ENCODE assay signal across 11 mouse cellular contexts in genomic region chr4:58351590-58351989, GRCm38 (mm10).
"Had no signal": no experiment of that assay in that cellular context is flagged by ENCODE, and none has a peak within 500 bp of the region (broad histone marks: within the 10 kb centered on the region; RNA-seq: fewer than 3 reads in every experiment).

No protein-coding gene starts in this region.

- H3K9me3 ChIP-seq: intestine, embryonic 15.5 days; limb, embryonic 15.5 days; liver, embryonic 13.5 days; neural tube, embryonic 12.5 days had no signal

- ATAC-seq: intestine, embryonic 15.5 days; lung, postnatal 0 days had no signal

- H3K27me3 ChIP-seq: intestine, embryonic 15.5 days; limb, embryonic 15.5 days; liver, embryonic 13.5 days; neural tube, embryonic 12.5 days had no signal

- H3K36me3 ChIP-seq: intestine, embryonic 15.5 days; limb, embryonic 15.5 days; liver, embryonic 13.5 days; neural tube, embryonic 12.5 days had no signal

- H3K4me1 ChIP-seq: intestine, embryonic 15.5 days; liver, embryonic 13.5 days; neural tube, embryonic 12.5 days had no signal

- H3K4me2 ChIP-seq: intestine, embryonic 15.5 days; limb, embryonic 15.5 days; liver, embryonic 13.5 days; neural tube, embryonic 12.5 days had no signal

- H3K27ac ChIP-seq: intestine, embryonic 15.5 days; left cerebral cortex, adult 2 months; limb, embryonic 15.5 days; liver, embryonic 13.5 days; neural tube, embryonic 12.5 days; stomach, postnatal 0 days had no signal

- H3K4me3 ChIP-seq: intestine, embryonic 15.5 days; left cerebral cortex, adult 2 months; limb, embryonic 15.5 days; liver, embryonic 13.5 days; neural tube, embryonic 12.5 days had no signal

- DNase-seq: liver, embryonic 13.5 days; lung, adult 18-20 months; lung, postnatal 36 days; midbrain, embryonic 14.5 days; thymus, postnatal 4 days had no signal

- H3K9ac ChIP-seq: intestine, embryonic 15.5 days; limb, embryonic 15.5 days; liver, embryonic 13.5 days; neural tube, embryonic 12.5 days had no signal
